Mouse (Mus musculus): Measurements from ENCODE around the gene Il10. TPM values are rescaled to one million over a fixed set of nuclear protein-coding genes. Genes with fewer than 3 reads are reported as not detected.
"Not testable (repeated sequence)": the region's sequence is repeated elsewhere in the genome, so short reads cannot be mapped to it uniquely, and the experiment has no call there.

Gene Il10
- total RNA-seq, 2 experiments from 2014 or later: not detected

GRCm38 (mm10) chr1:131020425-131021310, 1.0 kb downstream of the Il10 start:
- DNase-seq (ENCODE audit: low spot score): no peak

- DNase-seq (ENCODE audit: low spot score): no peak
Measured at GRCm38 (mm10) chr1:131021438-131021837, 1.8 kb downstream of the Il10 start.

- no peak for DNase-seq (ENCODE audit: low spot score)
Measured at GRCm38 (mm10) chr1:131021900-131022590, 2.4 kb downstream of the Il10 start.

GRCm38 (mm10) chr1:131022591-131023249, 3.1 kb downstream of the Il10 start:
- no peak for DNase-seq (ENCODE audit: low spot score)

GRCm38 (mm10) chr1:131023250-131023858, 3.7 kb downstream of the Il10 start:
- DNase-seq (ENCODE audit: low spot score): not testable (repeated sequence)

GRCm38 (mm10) chr1:131024900-131025842, 5.5 kb downstream of the Il10 start:
- DNase-seq (ENCODE audit: low spot score): no peak

DNA sequence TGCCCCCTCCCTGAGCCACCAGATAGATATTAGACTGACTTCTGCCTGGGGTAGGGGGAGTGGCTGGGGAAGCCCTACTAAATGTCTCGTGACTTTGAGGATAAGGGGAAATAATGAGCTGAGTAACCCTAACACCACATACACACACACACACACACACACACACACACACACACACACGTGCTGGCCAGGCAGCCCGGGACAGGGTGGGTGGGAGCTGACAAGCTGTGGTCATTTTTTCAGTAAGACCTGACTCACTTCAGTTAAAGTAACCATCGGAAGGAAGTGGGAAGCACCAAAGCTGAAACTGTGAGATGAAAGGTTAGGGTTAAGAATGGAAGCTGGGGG, 6.2 kb downstream of the Il10 start:
- no peak for DNase-seq (ENCODE audit: low spot score)

- DNase-seq (ENCODE audit: low spot score): no peak
Measured at GRCm38 (mm10) chr1:131029215-131029614, 9.6 kb downstream of the Il10 start.

DNA sequence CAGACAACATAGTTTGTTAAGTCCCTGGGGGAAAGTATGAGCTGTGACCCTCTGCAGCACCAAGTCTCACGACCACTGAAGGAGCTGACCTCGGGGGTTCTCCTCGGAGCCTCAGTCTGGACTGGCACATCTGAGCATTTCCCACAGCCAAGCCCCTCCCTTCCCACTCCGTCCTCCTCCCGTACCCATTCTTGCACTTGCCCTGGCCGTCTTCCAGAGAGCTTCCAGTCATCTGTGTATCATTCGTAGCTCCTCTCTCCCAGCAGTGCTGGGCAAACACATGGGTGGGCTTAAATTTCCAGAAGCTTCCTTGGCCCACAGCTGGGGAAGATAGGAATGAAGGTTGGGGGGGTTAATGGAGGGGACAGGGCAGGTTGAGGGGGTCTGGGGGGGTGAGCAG, 10.6 kb downstream of the Il10 start:
- no peak for DNase-seq (ENCODE audit: low spot score)

- DNase-seq (ENCODE audit: low spot score): no peak
Measured at GRCm38 (mm10) chr1:131031267-131031666, 11.6 kb downstream of the Il10 start.

DNA sequence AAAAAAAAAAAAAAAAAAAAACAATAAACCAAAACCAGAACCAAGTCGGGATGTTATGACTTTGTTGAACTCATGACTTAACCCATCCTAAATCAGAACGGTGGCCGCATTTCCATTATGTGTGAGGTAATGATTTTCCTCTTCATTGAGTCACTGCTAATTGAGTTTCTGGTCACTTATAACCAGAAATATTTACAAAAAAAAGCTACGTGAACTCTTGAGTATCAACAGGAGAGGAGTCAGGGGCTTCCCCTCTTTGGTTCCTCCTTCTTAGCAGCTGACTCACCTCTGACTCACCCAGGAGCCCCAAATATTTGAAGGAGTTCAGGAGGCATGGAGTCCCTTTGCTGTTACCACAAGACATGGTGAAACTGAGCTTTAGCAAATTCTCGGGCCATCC, 18.4 kb downstream of the Il10 start:
- DNase-seq (ENCODE audit: low spot score): no peak

DNA sequence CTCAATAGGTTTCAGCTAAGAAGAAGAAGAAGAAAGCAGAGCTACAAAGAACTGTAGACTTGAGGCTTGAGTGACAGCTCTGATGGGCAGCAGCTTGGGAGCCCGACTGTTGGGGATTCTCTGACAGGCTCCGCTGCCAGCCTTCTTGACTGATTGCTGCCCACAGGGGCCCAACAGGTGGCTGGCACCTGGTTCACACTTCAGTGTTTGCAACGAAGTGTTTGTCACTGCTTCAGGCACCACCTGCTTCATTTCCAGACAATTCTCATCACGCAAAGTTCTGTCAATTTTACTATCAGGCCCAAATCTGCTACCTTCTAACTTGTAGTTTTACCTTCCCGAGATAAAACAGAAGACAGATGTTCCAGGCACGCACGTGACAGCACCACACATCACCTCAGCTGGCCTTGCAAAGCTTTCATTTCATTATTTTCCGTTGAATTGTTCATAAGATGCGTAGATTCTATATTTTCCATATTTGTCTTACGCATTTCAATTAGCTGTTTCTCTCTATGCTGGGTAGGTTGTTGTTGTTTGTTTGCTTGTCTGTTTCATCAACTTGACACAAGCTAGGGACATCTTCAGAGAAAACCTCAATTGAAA, 18.9 kb downstream of the Il10 start:
- no peak for DNase-seq (ENCODE audit: low spot score)

DNA sequence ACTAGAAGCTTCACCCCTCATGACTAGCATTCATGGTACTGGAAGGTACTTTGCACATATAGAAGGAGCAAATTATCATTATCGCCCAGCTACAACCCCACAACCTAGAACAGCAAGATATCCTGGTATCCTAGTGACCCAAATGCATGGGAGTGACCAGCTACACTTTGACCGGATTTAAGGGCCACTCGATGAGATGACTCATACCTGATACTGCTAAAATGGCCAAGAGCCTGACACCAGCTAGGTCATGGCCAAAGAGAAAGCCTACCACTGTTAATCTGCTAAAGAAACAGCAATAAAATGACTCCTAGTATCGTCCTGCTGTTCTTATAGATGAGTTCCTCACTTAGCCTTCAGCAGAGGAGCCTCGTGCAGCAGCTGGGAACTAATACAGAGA, 19.8 kb downstream of the Il10 start:
- no peak for DNase-seq (ENCODE audit: low spot score)

DNA sequence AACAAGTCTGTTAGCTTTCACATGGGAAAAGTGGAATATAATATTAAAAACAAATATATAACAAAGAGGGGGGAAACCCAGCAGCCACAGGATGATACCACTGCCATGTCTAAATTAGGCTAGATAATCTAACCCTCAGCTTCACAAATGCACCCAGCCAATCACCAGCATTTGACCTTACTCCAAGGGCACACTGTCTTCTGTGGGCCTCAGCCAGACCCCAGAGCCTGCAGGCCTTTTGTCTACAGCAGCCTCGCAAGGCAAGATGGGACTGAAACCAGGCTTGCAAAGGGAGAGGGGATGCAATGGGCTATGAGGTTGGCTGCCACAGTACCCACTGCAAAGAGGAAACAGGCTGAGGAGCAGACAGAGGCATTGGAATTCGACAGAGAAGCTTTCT, 22.6 kb downstream of the Il10 start:
- no peak for DNase-seq (ENCODE audit: low spot score)

DNA sequence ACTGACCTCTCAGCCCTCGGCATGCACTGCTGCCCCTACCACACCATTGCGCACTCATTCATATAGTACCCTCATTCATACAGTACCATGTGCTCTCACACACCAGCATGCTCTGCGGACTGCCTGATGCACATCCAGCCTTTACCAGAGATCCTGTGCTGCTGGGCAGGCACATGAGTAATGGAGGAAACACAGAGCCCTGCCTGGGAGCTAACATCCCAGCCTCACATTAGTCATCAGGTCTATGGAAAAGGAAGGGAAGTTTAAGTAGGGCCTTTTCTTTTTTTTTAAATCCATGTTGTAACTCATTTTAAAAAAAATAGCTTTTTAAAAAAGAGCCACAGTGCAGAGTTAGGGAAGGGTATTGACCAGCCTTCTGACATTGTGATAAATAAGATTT, 23.1 kb downstream of the Il10 start:
- no peak for DNase-seq (ENCODE audit: low spot score)

DNA sequence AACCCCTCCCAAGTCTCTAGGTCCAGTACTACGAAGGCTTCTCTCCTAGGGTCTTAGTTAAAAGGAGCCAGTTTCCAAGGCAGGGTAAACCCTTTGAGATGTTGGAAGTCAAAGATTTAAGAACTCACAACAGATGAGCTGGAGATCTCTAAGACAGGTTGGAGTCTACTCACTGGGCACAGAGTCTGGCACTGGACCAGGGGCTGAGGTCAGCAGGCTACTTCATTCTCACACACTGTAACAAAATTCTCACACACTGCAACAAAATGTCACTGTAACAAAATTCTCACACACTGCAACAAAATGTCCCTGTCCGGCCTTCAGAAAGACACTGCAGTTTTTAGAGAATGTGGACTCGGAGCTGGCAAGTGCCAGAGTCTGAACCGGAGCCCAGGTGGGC, 24.0 kb downstream of the Il10 start:
- DNase-seq (ENCODE audit: low spot score): no peak

GRCm38 (mm10) chr1:131045723-131046355, 26.2 kb downstream of the Il10 start:
- DNase-seq (ENCODE audit: low spot score): no peak

DNA sequence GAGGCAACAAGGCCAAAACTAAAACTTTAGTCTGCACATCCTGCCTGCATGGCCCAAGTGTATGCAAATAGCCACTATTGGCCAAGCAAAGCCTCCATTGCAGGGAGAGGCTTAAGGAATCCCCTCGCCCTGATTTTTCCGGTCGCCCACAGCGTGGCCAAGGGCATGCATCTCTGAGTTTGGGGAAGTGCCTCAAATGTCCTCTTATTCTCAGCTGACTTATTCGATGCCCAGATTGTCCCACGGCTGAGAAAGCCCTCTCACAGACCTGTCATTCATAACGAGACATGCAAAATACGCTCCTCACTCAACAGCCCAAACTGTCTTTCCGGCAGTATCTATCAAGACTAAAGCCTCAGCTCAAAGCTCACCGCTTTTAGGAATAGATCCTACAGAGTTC, 27.0 kb downstream of the Il10 start:
- no peak for DNase-seq (ENCODE audit: low spot score)

DNA sequence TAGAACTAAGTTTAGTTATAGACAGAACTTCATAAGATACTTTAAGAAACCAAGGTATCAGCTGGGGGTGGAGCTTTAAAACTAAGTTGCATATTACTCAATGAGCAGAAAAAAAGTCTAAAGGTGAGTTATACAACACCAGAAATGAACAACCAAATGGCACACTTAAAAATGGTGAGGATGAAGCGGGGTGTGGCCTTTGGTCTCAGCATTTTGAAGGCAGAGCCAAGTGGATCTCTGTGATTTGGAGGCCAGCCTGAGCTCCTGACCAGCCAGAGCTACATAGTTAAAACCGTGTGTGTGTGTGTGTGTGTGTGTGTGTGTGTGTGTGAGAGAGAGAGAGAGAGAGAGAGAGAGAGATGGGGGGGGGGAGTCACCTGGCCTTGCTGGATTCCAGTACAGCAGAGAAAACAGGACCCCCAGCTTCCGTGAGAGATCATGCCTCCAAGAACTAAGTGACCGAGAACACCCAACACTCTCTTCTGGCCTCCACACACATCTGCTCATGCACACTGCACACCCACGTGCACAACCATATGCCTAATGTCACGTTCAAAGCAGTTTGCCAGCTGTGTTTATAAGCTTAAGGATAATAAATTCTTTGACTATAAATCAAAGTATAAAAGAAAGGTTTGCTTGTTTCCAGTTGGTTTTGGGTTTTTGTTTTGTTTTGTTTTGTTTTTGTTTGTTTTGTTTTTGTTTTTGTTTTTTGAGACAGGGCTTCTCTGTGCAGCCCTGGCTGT, 28.6 kb downstream of the Il10 start:
- DNase-seq (ENCODE audit: low spot score): no peak
